Mouse (Mus musculus): ENCODE measurements around the gene Lhfpl5. TPM values are rescaled to one million over a fixed set of nuclear protein-coding genes. Genes with fewer than 3 reads are reported as not detected.

Gene Lhfpl5
- polyA plus RNA-seq (2015; fragmentation: Nextera tagmentation; extraction: Ambion mirVana) = 20.1 and 26.9 TPM in 2 replicates

GRCm38 (mm10) chr17:28575244-28576125 is at the start of gene Lhfpl5:
Lhfpl5 (plus strand) TSS chr17:28575641.
- no peak within 1 kb of the TSS for H3K27ac ChIP-seq (ENCODE audit: low read depth, low read length)
- H3K4me3 ChIP-seq (ENCODE audit: low read length) = peak within 1 kb of the TSS; percentile 33
- ATAC-seq = peak; percentile 80
- peak within 1 kb of the TSS; percentile 57 for H3K4me2 ChIP-seq (ENCODE audit: low read length)
- H3K4me1 ChIP-seq (ENCODE audit: control insufficient read depth, insufficient read depth, low read depth, low read length) = peaks cover 4% of the 10 kb centered on the region; the same call in 1 of the 2 replicates
- H3K9me3 ChIP-seq (ENCODE audit: control insufficient read depth, low read length) = no peaks in the 10 kb centered on the region
- peak within 1 kb of the TSS; percentile 47 for H3K9ac ChIP-seq (ENCODE audit: low read depth, low read length)
- H3K36me3 ChIP-seq (ENCODE audit: control insufficient read depth, insufficient read depth, low read length) = no peaks in the 10 kb centered on the region
- no peaks in the 10 kb centered on the region; the same call in 1 of the 2 replicates for H3K27me3 ChIP-seq (replicated peaks; ENCODE audit: control insufficient read depth, insufficient read depth, low read length)
- 17% methylated on average over 47 of the region's 50 CpGs for WGBS

- Histone ChIP-seq H3K9ac (ENCODE audit: low read depth, low read length) (peak overlapping the region; percentile 25; the same call in 1 of the 2 replicates), H3K36me3 (ENCODE audit: control insufficient read depth, insufficient read depth, low read length) (no peaks in the 10 kb centered on the region), H3K9me3 (ENCODE audit: control insufficient read depth, low read length) (no peaks in the 10 kb centered on the region), H3K4me2 (ENCODE audit: low read length) (peak overlapping the region; percentile 27; the same call in 1 of the 2 replicates), H3K27ac (ENCODE audit: low read depth, low read length) (no peak overlapping the region), H3K4me1 (ENCODE audit: control insufficient read depth, insufficient read depth, low read depth, low read length) (peaks cover 8% of the 10 kb centered on the region), H3K4me3 (ENCODE audit: low read length) (no peak overlapping the region), H3K27me3 (replicated peaks; ENCODE audit: control insufficient read depth, insufficient read depth, low read length) (no peaks in the 10 kb centered on the region)
- no peak for ATAC-seq
- WGBS = 48% methylated on average over 12 of the region's 12 CpGs
Measured at GRCm38 (mm10) chr17:28527184-28528042, 48.0 kb upstream of the Lhfpl5 start.

GRCm38 (mm10) chr17:28528043-28528351 is 47.4 kb upstream of the Lhfpl5 start:
- H3K4me2 ChIP-seq (ENCODE audit: low read length) = peak overlapping the region; percentile 27; the same call in 1 of the 2 replicates
- H3K4me3 ChIP-seq (ENCODE audit: low read length) = no peak overlapping the region
- 5% methylated on average over 6 of the region's 6 CpGs for WGBS
- H3K9ac ChIP-seq (ENCODE audit: low read depth, low read length) = peak overlapping the region; percentile 25; the same call in 1 of the 2 replicates
- no peaks in the 10 kb centered on the region for H3K27me3 ChIP-seq (replicated peaks; ENCODE audit: control insufficient read depth, insufficient read depth, low read length)
- H3K27ac ChIP-seq (ENCODE audit: low read depth, low read length) = no peak overlapping the region
- H3K9me3 ChIP-seq (ENCODE audit: control insufficient read depth, low read length) = no peaks in the 10 kb centered on the region
- H3K4me1 ChIP-seq (ENCODE audit: control insufficient read depth, insufficient read depth, low read depth, low read length) = peaks cover 8% of the 10 kb centered on the region
- ATAC-seq = peak; percentile 64; the same call in 1 of the 2 replicates
- H3K36me3 ChIP-seq (ENCODE audit: control insufficient read depth, insufficient read depth, low read length) = no peaks in the 10 kb centered on the region

GRCm38 (mm10) chr17:28529116-28529515 is 46.3 kb upstream of the Lhfpl5 start:
- H3K9ac ChIP-seq (ENCODE audit: low read depth, low read length) = no peak overlapping the region
- WGBS = 75% methylated on average over 4 of the region's 4 CpGs
- no peak overlapping the region for H3K27ac ChIP-seq (ENCODE audit: low read depth, low read length)
- H3K4me1 ChIP-seq (ENCODE audit: control insufficient read depth, insufficient read depth, low read depth, low read length) = peaks cover 6% of the 10 kb centered on the region
- H3K4me3 ChIP-seq (ENCODE audit: low read length) = no peak overlapping the region
- H3K36me3 ChIP-seq (ENCODE audit: control insufficient read depth, insufficient read depth, low read length) = no peaks in the 10 kb centered on the region
- no peaks in the 10 kb centered on the region for H3K9me3 ChIP-seq (ENCODE audit: control insufficient read depth, low read length)
- H3K4me2 ChIP-seq (ENCODE audit: low read length) = no peak overlapping the region
- no peak for ATAC-seq
- no peaks in the 10 kb centered on the region for H3K27me3 ChIP-seq (replicated peaks; ENCODE audit: control insufficient read depth, insufficient read depth, low read length)

GRCm38 (mm10) chr17:28530506-28530905 is 44.9 kb upstream of the Lhfpl5 start, which contains the start of gene Armc12:
Armc12 (plus strand) TSS chr17:28530806.
- Histone ChIP-seq H3K4me3 (ENCODE audit: low read length) (no peak within 1 kb of the TSS), H3K36me3 (ENCODE audit: control insufficient read depth, insufficient read depth, low read length) (no peaks in the 10 kb centered on the region), H3K4me1 (ENCODE audit: control insufficient read depth, insufficient read depth, low read depth, low read length) (peaks cover 6% of the 10 kb centered on the region), H3K27ac (ENCODE audit: low read depth, low read length) (no peak within 1 kb of the TSS), H3K9ac (ENCODE audit: low read depth, low read length) (no peak within 1 kb of the TSS), H3K9me3 (ENCODE audit: control insufficient read depth, low read length) (no peaks in the 10 kb centered on the region), H3K27me3 (replicated peaks; ENCODE audit: control insufficient read depth, insufficient read depth, low read length) (no peaks in the 10 kb centered on the region), H3K4me2 (ENCODE audit: low read length) (no peak within 1 kb of the TSS)
- WGBS = 90% methylated on average over 6 of the region's 6 CpGs
- ATAC-seq = no peak

- H3K4me2 ChIP-seq (ENCODE audit: low read length) = no peak overlapping the region
Measured at GRCm38 (mm10) chr17:28531946-28532345, 43.5 kb upstream of the Lhfpl5 start.

GRCm38 (mm10) chr17:28532557-28532956 is 42.9 kb upstream of the Lhfpl5 start:
- ATAC-seq = no peak
- WGBS = 88% methylated on average over 7 of the region's 7 CpGs

More at GRCm38 (mm10) chr17:28531946-28532345, 43.5 kb upstream of the Lhfpl5 start:
- H3K27me3 ChIP-seq (replicated peaks; ENCODE audit: control insufficient read depth, insufficient read depth, low read length) = no peaks in the 10 kb centered on the region
- peaks cover 6% of the 10 kb centered on the region for H3K4me1 ChIP-seq (ENCODE audit: control insufficient read depth, insufficient read depth, low read depth, low read length)
- ATAC-seq = no peak
- no peaks in the 10 kb centered on the region for H3K36me3 ChIP-seq (ENCODE audit: control insufficient read depth, insufficient read depth, low read length)
- 16% methylated on average over 17 of the region's 18 CpGs for WGBS
- no peak overlapping the region for H3K9ac ChIP-seq (ENCODE audit: low read depth, low read length)
- H3K27ac ChIP-seq (ENCODE audit: low read depth, low read length) = no peak overlapping the region
- H3K4me3 ChIP-seq (ENCODE audit: low read length) = no peak overlapping the region
- no peaks in the 10 kb centered on the region for H3K9me3 ChIP-seq (ENCODE audit: control insufficient read depth, low read length)

GRCm38 (mm10) chr17:28533327-28533726 is 42.1 kb upstream of the Lhfpl5 start:
- peaks cover 2% of the 10 kb centered on the region; the same call in 1 of the 2 replicates for H3K27me3 ChIP-seq (replicated peaks; ENCODE audit: control insufficient read depth, insufficient read depth, low read length)
- H3K27ac ChIP-seq (ENCODE audit: low read depth, low read length) = no peak overlapping the region
- no peak overlapping the region for H3K4me2 ChIP-seq (ENCODE audit: low read length)
- H3K9me3 ChIP-seq (ENCODE audit: control insufficient read depth, low read length) = 0 out of 2 replicates have a peak, but pooled peaks cover under 1% of the 10 kb centered on the region
- H3K36me3 ChIP-seq (ENCODE audit: control insufficient read depth, insufficient read depth, low read length) = no peaks in the 10 kb centered on the region
- no peak overlapping the region for H3K9ac ChIP-seq (ENCODE audit: low read depth, low read length)
- ATAC-seq = no peak
- no peaks in the 10 kb centered on the region; the same call in 1 of the 2 replicates for H3K4me1 ChIP-seq (ENCODE audit: control insufficient read depth, insufficient read depth, low read depth, low read length)
- no peak overlapping the region for H3K4me3 ChIP-seq (ENCODE audit: low read length)
- WGBS = 92% methylated on average over 13 of the region's 13 CpGs

More at GRCm38 (mm10) chr17:28532557-28532956, 42.9 kb upstream of the Lhfpl5 start:
- H3K27ac ChIP-seq (ENCODE audit: low read depth, low read length) = no peak overlapping the region
- H3K36me3 ChIP-seq (ENCODE audit: control insufficient read depth, insufficient read depth, low read length) = no peaks in the 10 kb centered on the region
- peaks cover 3% of the 10 kb centered on the region for H3K4me1 ChIP-seq (ENCODE audit: control insufficient read depth, insufficient read depth, low read depth, low read length)
- H3K27me3 ChIP-seq (replicated peaks; ENCODE audit: control insufficient read depth, insufficient read depth, low read length) = peaks cover 2% of the 10 kb centered on the region; the same call in 1 of the 2 replicates
- H3K4me3 ChIP-seq (ENCODE audit: low read length) = no peak overlapping the region
- H3K4me2 ChIP-seq (ENCODE audit: low read length) = no peak overlapping the region
- H3K9me3 ChIP-seq (ENCODE audit: control insufficient read depth, low read length) = no peaks in the 10 kb centered on the region
- H3K9ac ChIP-seq (ENCODE audit: low read depth, low read length) = no peak overlapping the region

Measured in hindbrain, embryonic 16.5 days (tissue).